Mouse (Mus musculus): ENCODE measurements around the gene 9530077C05Rik.

DNA sequence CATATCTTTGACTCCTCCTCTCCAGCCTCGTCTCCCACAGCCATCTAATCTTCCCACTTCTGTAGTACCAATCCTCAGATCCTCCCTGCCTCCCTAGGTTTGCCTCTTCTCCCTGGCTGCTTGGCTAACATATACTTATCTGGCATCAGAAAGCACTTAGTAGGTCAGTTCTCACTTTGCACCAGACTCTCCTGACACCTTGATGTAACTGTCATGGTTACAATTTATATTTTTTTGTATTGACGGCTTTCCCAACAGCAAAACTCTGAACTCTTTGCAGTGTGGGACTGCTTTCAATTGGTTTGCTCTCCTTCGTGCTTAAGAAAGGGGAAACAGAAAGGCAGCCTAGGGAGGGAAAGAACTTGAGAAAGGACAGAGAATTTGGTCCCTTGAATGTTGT is 4.9 kb downstream of the 9530077C05Rik start:
- no peak for TF ChIP-seq CTCF (IDR thresholded peaks at IDR 0.05; ENCODE audit: control insufficient read depth, insufficient read depth, low read length)
- TF ChIP-seq POLR2A (IDR thresholded peaks at IDR 0.05; ENCODE audit: borderline replicate concordance, control insufficient read depth, low read depth, low read length) = no peak

Measured in bone marrow, adult 2 months (tissue).